Mouse (Mus musculus): ENCODE data around the gene Nsun2. TPM values are rescaled to one million over a fixed set of nuclear protein-coding genes. Genes with fewer than 3 reads are reported as not detected.

The Nsun2 gene
- polyA plus RNA-seq, 1 experiment from 2014 or later, result 110 TPM

- H3K9ac ChIP-seq (replicated peaks; ENCODE audit: low read depth, low read length), result no peak overlapping the region
- ATAC-seq (ENCODE audit: insufficient number of reproducible peaks, insufficient read depth, low FRiP score, low read depth), result no peak
- H3K4me2 ChIP-seq (replicated peaks; ENCODE audit: low read depth, low read length), result no peak overlapping the region
- no peaks in the 10 kb centered on the region for H3K9me3 ChIP-seq (ENCODE audit: control insufficient read depth, low read depth, low read length)
- no peak overlapping the region for H3K27ac ChIP-seq (ENCODE audit: low read length)
- H3K4me3 ChIP-seq (ENCODE audit: low read depth, low read length), result no peak overlapping the region
- peaks cover 3% of the 10 kb centered on the region; the same call in 1 of the 2 replicates for H3K36me3 ChIP-seq (ENCODE audit: control insufficient read depth, insufficient read depth, low read length)
- WGBS, result 66% methylated on average over 6 of the region's 6 CpGs
- H3K4me1 ChIP-seq (ENCODE audit: control insufficient read depth, insufficient read depth, low read length), result peaks cover 3% of the 10 kb centered on the region; the same call in 1 of the 2 replicates
- H3K27me3 ChIP-seq (ENCODE audit: control insufficient read depth, insufficient read depth, low read length), result no peaks in the 10 kb centered on the region
These were observed 16.1 kb upstream of the Nsun2 start for GRCm38 (mm10) chr13:69517445-69517844.

- no peaks in the 10 kb centered on the region for H3K27me3 ChIP-seq (ENCODE audit: control insufficient read depth, insufficient read depth, low read length)
- no peaks in the 10 kb centered on the region for H3K9me3 ChIP-seq (ENCODE audit: control insufficient read depth, low read depth, low read length)
- H3K4me2 ChIP-seq (replicated peaks; ENCODE audit: low read depth, low read length), result no peak overlapping the region
- no peak for ATAC-seq (ENCODE audit: insufficient number of reproducible peaks, insufficient read depth, low FRiP score, low read depth)
- peaks cover 13% of the 10 kb centered on the region for H3K4me1 ChIP-seq (ENCODE audit: control insufficient read depth, insufficient read depth, low read length)
- H3K27ac ChIP-seq (ENCODE audit: low read length), result no peak overlapping the region
- WGBS, result 81% methylated on average over 6 of the region's 6 CpGs
- no peaks in the 10 kb centered on the region for H3K36me3 ChIP-seq (ENCODE audit: control insufficient read depth, insufficient read depth, low read length)
- H3K9ac ChIP-seq (replicated peaks; ENCODE audit: low read depth, low read length), result no peak overlapping the region
- H3K4me3 ChIP-seq (ENCODE audit: low read depth, low read length), result no peak overlapping the region
These were observed 14.4 kb upstream of the Nsun2 start for GRCm38 (mm10) chr13:69519137-69519536.

- Histone ChIP-seq H3K4me3 (ENCODE audit: low read depth, low read length) (no peak overlapping the region), H3K4me2 (replicated peaks; ENCODE audit: low read depth, low read length) (no peak overlapping the region), H3K27me3 (ENCODE audit: control insufficient read depth, insufficient read depth, low read length) (no peaks in the 10 kb centered on the region), H3K27ac (ENCODE audit: low read length) (no peak overlapping the region), H3K36me3 (ENCODE audit: control insufficient read depth, insufficient read depth, low read length) (no peaks in the 10 kb centered on the region), H3K9ac (replicated peaks; ENCODE audit: low read depth, low read length) (no peak overlapping the region), H3K4me1 (ENCODE audit: control insufficient read depth, insufficient read depth, low read length) (peaks cover 24% of the 10 kb centered on the region), H3K9me3 (ENCODE audit: control insufficient read depth, low read depth, low read length) (no peaks in the 10 kb centered on the region)
- no peak for ATAC-seq (ENCODE audit: insufficient number of reproducible peaks, insufficient read depth, low FRiP score, low read depth)
- 85% methylated on average over 1 of the region's 1 CpGs for WGBS
These were observed 11.3 kb upstream of the Nsun2 start for GRCm38 (mm10) chr13:69522161-69522791.

- WGBS, result 30% methylated on average over 14 of the region's 14 CpGs
- H3K4me1 ChIP-seq (ENCODE audit: control insufficient read depth, insufficient read depth, low read length), result peaks cover 24% of the 10 kb centered on the region
- no peaks in the 10 kb centered on the region for H3K36me3 ChIP-seq (ENCODE audit: control insufficient read depth, insufficient read depth, low read length)
- H3K27me3 ChIP-seq (ENCODE audit: control insufficient read depth, insufficient read depth, low read length), result no peaks in the 10 kb centered on the region
- ATAC-seq (ENCODE audit: insufficient number of reproducible peaks, insufficient read depth, low FRiP score, low read depth), result no peak
- H3K27ac ChIP-seq (ENCODE audit: low read length), result no peak overlapping the region
- H3K9me3 ChIP-seq (ENCODE audit: control insufficient read depth, low read depth, low read length), result no peaks in the 10 kb centered on the region
- H3K4me3 ChIP-seq (ENCODE audit: low read depth, low read length), result no peak overlapping the region
- no peak overlapping the region for H3K4me2 ChIP-seq (replicated peaks; ENCODE audit: low read depth, low read length)
- H3K9ac ChIP-seq (replicated peaks; ENCODE audit: low read depth, low read length), result no peak overlapping the region
These were observed 9.9 kb upstream of the Nsun2 start for GRCm38 (mm10) chr13:69523444-69524157.

- Histone ChIP-seq H3K4me2 (replicated peaks; ENCODE audit: low read depth, low read length) (no peak overlapping the region), H3K4me1 (ENCODE audit: control insufficient read depth, insufficient read depth, low read length) (peaks cover 24% of the 10 kb centered on the region), H3K27me3 (ENCODE audit: control insufficient read depth, insufficient read depth, low read length) (no peaks in the 10 kb centered on the region), H3K9ac (replicated peaks; ENCODE audit: low read depth, low read length) (no peak overlapping the region), H3K9me3 (ENCODE audit: control insufficient read depth, low read depth, low read length) (no peaks in the 10 kb centered on the region), H3K27ac (ENCODE audit: low read length) (no peak overlapping the region), H3K4me3 (ENCODE audit: low read depth, low read length) (no peak overlapping the region), H3K36me3 (ENCODE audit: control insufficient read depth, insufficient read depth, low read length) (no peaks in the 10 kb centered on the region)
- ATAC-seq (ENCODE audit: insufficient number of reproducible peaks, insufficient read depth, low FRiP score, low read depth), result no peak
- 61% methylated on average over 2 of the region's 2 CpGs for WGBS
These were observed 9.4 kb upstream of the Nsun2 start for GRCm38 (mm10) chr13:69524158-69524530.

- ATAC-seq (ENCODE audit: insufficient number of reproducible peaks, insufficient read depth, low FRiP score, low read depth), result no peak
- H3K36me3 ChIP-seq (ENCODE audit: control insufficient read depth, insufficient read depth, low read length), result peaks cover 6% of the 10 kb centered on the region; the same call in 1 of the 2 replicates
- no peak overlapping the region for H3K27ac ChIP-seq (ENCODE audit: low read length)
- peaks cover 28% of the 10 kb centered on the region for H3K4me1 ChIP-seq (ENCODE audit: control insufficient read depth, insufficient read depth, low read length)
- H3K9ac ChIP-seq (replicated peaks; ENCODE audit: low read depth, low read length), result no peak overlapping the region
- no peak overlapping the region for H3K4me2 ChIP-seq (replicated peaks; ENCODE audit: low read depth, low read length)
- 66% methylated on average over 4 of the region's 4 CpGs for WGBS
- no peaks in the 10 kb centered on the region for H3K27me3 ChIP-seq (ENCODE audit: control insufficient read depth, insufficient read depth, low read length)
- no peak overlapping the region for H3K4me3 ChIP-seq (ENCODE audit: low read depth, low read length)
- H3K9me3 ChIP-seq (ENCODE audit: control insufficient read depth, low read depth, low read length), result no peaks in the 10 kb centered on the region
These were observed 7.7 kb upstream of the Nsun2 start for GRCm38 (mm10) chr13:69525867-69526266.

GRCm38 (mm10) chr13:69528531-69528930 is 5.0 kb upstream of the Nsun2 start:
- Histone ChIP-seq H3K27ac (ENCODE audit: low read length) (no peak overlapping the region), H3K9ac (replicated peaks; ENCODE audit: low read depth, low read length) (no peak overlapping the region), H3K36me3 (ENCODE audit: control insufficient read depth, insufficient read depth, low read length) (peaks cover 6% of the 10 kb centered on the region; the same call in 1 of the 2 replicates), H3K27me3 (ENCODE audit: control insufficient read depth, insufficient read depth, low read length) (no peaks in the 10 kb centered on the region), H3K4me3 (ENCODE audit: low read depth, low read length) (no peak overlapping the region), H3K4me2 (replicated peaks; ENCODE audit: low read depth, low read length) (no peak overlapping the region), H3K9me3 (ENCODE audit: control insufficient read depth, low read depth, low read length) (no peaks in the 10 kb centered on the region), H3K4me1 (ENCODE audit: control insufficient read depth, insufficient read depth, low read length) (peaks cover 39% of the 10 kb centered on the region)
- no peak for ATAC-seq (ENCODE audit: insufficient number of reproducible peaks, insufficient read depth, low FRiP score, low read depth)
- 79% methylated on average over 7 of the region's 7 CpGs for WGBS

- Histone ChIP-seq H3K4me2 (replicated peaks; ENCODE audit: low read depth, low read length) (no peak overlapping the region), H3K9me3 (ENCODE audit: control insufficient read depth, low read depth, low read length) (no peaks in the 10 kb centered on the region), H3K4me1 (ENCODE audit: control insufficient read depth, insufficient read depth, low read length) (peaks cover 31% of the 10 kb centered on the region), H3K36me3 (ENCODE audit: control insufficient read depth, insufficient read depth, low read length) (peaks cover 6% of the 10 kb centered on the region; the same call in 1 of the 2 replicates), H3K27me3 (ENCODE audit: control insufficient read depth, insufficient read depth, low read length) (no peaks in the 10 kb centered on the region), H3K27ac (ENCODE audit: low read length) (no peak overlapping the region), H3K4me3 (ENCODE audit: low read depth, low read length) (no peak overlapping the region), H3K9ac (replicated peaks; ENCODE audit: low read depth, low read length) (no peak overlapping the region)
- ATAC-seq (ENCODE audit: insufficient number of reproducible peaks, insufficient read depth, low FRiP score, low read depth), result no peak
- 77% methylated on average over 3 of the region's 3 CpGs for WGBS
These were observed 3.4 kb upstream of the Nsun2 start for GRCm38 (mm10) chr13:69530156-69530555.
